Mouse (Mus musculus): ENCODE results near the gene Peli2. TPM values are rescaled to one million over a fixed set of nuclear protein-coding genes. Genes with fewer than 3 reads are reported as not detected.
"Not testable (repeated sequence)": the region's sequence is repeated elsewhere in the genome, so short reads cannot be mapped to it uniquely, and the experiment has no call there.

Peli2 gene
- 10 to 100 TPM; 28.0 to 28.5 TPM for total RNA-seq (2021)
- long read RNA-seq, experiment 1, full-length matches to known transcripts, result 6 of 12 reads
- long read RNA-seq, experiment 1, partial matches to known transcripts, result 0 of 12 reads
- long read RNA-seq, experiment 1, other reads (novel, unspliced or antisense), result 6 of 12 reads
- long read RNA-seq, experiment 2, full-length matches to known transcripts, result 5 of 5 reads
- long read RNA-seq, experiment 2, partial matches to known transcripts, result 0 of 5 reads
- long read RNA-seq, experiment 2, other reads (novel, unspliced or antisense), result 0 of 5 reads

DNA sequence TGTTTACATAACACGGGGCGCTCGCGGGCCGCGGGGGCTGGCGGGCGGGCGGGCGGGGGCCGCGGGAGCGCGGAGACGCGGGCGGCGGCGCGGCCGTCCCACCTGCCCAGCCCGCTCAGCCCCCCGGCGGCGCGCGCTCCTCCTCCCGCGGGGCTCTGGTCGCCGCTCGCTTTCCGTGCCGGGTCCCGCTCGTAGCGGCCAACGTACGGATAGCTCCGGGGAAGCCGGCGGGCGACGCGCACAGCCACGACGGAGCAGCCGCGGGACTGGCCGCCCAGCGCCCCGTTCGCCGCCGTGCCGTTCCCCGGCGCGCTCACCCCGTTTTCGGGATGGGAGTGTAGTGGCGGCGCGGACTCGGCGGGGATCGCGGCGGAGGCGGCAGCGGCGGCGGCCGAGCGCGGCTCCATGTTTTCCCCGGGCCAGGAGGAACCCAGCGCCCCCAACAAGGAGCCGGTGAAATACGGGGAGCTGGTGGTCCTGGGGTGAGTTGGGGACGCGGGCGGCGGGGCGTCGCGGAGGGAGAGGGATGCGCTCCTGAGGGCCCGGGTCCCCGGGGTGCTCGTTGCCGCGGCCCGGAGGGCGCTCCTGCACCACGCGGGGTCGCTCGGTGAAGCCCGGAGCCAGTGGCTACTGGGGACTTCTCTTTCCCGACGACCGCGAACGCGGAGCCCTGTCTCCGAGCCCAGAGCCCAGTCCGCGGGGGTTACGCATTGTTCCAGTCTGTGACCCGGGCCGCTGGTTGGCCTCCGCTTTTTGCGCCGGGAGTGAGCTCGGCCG, at the start of gene Peli2:
Gene Peli2 (plus strand): TSS at position 72 of the 777 bp plus-strand sequence.
- DNase-seq, result peak; percentile 78 to 86

DNA sequence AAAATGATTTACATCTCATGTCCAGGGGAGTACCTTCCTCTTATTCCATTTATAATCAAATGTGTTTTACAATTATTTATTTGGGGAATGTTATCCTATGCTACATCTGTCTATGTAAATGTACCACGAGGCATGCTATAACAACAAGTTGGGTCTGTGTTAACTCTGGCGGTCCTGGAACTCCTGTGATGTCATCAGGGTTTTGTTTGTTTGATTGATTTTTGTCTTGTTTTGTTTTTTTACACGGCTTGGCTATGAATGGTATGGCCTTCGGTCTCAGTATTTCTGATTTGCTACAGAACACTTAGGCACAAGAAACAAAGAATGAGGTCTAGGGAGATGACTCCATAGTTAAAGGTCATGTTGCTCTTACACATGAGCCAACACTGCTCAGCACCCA, 48.5 kb upstream of the Peli2 start:
- DNase-seq, result no peak

DNA sequence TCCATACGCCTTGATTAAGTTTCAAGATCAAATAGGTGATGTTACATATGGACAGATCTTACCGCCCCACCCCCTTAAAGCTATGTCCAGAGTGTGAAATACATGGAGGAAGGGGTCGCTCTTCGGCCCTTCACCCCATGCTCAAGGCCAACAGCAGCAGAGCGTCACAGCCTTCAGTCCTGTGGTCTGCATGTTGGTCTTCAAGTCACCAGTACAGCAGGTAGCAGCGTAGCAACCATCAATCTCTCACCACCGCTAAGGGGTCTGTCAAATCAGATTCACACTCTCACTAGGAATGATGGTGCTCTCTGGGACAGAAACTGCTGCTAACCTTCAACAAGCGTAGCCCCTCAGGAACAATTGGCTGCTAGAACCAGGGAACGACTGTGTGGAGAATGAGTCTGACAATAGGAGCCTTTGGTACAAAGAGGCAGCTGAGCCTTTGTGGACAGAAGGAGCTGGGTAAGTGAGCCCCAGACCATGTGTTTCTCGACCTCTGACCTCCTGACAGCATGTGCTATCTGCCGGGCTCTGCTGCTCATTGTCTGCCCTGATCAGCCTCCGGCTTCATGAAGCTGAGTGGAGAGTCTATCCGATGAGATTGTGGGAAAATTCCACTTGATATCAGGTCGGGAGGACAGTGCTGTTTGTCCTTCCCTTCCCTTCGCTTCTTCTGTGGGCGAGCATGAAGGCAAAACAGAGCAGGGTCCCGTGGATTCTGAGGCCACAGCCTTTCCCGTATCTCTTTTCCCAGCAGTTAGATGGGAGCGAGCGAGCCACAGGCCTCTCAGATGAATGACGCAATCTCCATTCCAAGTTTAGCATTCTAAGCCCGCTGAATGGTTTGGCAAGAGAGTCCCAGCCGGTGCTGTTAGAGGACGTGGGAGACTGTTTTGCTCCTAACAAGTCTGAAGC, 47.1 kb upstream of the Peli2 start:
- peak in 1 of 2 experiments; percentile 3 for DNase-seq

DNA sequence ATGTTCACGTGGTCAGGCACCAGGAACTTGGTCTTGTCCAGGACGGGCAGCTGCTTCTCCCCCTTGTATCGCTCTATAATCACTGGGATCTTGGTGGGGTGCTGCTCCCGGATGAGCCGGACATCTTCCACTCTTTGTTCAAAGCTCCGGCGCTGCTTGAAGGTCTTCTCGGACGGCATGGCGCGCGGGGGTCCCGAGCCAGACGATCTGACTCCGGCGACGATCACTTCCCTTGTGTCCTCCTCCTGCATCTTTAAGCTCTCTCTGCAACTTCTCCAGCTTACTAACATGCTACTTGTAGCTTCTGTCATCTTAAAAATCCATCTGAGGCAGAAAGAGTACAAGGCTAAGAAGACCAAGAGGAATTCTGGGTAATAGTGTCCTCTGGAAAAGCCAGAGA, 41.0 kb upstream of the Peli2 start:
- DNase-seq, result not testable (repeated sequence)

DNA sequence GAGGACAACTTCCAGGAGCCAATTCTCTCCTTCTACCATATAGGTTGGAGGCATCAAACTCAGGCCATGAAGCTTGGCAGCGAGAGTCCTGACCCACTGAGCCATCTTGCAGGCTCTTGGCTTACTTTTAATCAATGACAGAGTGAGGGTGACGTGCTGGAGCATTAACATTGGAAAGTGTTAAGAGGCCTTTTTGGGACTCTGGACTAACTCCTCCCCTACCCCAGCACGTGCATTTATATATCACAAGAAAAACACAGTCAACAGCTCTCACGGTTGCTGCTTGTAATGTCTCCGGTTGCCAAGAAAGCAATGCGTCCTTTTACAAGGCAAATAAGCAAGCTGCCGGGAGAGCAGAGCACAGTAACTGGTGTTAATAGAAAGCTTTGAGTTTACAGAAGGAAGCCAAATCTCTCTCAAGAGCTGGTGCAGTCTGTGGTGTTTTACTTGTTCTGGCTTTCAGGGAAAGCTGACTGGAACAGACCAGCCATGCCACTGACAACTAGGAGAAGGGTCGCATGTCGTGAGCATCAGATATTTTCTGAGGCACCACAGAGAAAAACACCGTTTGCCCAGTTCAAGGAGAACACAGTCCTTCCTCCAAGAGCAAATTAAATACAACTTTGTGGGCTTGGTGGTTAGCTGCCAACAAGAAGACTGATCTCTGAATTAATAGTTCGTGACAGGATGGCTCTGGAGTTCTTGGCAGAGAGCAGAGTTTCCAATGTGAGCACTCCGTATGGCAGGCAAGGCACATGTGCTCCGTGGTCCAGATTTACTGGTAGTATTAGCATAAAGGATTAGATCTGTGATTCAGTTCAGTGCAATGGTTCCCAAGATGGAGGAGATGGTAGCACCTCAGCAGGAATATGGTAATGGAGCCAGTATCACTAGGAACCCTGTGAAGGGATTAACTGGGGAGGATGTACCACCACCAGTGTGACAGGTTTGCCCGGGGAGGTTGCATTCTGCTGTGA, 36.5 kb upstream of the Peli2 start:
- DNase-seq, result no peak

DNA sequence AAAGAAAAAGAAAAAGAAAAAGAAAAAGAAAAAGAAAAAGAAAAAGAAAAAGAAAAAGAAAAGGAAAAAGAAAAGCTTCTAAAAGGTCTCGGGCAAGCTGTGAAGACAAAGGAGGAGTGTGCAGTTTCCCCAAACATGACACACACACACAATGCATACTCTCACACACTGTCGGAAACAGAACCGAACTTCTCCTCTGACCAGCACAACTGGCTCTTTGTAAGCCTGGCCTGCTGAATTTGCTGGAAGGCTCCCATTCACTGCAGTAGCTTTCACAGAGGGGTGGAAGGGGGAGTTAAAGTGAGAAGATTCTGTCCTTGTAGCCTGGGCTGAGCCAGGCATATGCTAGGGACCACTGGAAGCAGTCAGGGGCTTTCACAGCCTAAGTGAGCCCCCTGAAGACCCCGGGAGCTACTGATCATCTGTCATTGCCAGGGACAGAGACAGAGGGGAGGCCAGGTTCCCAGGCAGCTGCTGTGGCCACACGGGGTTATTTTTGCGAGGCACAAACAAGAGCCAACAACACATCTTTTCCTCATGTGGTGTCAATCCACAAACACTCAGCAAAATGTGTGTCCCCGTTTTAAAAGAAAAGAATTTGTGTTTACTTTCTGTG, 33.8 kb upstream of the Peli2 start:
- DNase-seq, result no peak

DNA sequence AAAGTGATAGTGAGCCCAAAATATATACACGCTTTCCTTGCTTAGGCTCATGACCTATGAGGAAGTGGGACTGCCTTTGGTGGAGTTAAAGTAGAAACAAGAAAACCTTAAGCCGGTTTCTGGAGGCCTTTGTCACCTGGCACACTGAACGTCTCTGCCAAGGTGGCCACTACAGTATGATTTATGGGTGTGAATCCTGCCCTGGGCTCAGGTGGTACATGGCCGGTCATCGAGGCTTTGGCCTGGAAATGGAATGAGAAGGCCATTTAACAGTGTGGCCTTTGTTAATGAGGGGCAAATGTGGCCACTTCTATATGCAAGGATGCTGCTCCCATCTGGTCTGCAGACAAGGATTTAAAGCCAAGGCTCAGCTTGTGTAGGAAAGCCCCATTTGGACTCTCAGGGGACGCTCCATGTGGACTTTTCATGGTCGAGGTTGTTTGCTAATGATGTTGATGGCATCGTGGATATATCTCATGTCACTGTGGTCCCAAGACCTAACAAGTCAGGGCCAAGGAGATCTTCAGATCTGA, 33.3 kb upstream of the Peli2 start:
- no peak for DNase-seq

DNA sequence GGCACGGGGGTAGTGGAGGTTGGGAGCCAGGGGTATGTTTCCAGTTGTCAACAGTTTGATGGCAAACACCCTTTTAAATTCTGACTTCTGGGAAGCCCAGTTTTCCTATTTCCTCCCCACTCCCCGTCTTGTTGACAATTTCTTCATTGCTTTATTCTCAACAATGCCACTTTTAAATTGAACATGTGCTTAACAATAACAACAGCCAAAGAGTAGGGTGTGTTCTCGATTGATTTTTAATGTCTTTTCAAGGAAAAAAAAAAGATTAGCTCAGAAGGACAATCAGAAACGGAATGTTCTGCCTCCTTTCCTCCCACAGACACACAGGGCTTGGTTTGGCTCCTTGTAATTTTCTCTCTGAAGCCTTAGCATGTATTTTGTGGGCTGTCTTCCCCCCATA, 30.2 kb upstream of the Peli2 start:
- no peak for DNase-seq

DNA sequence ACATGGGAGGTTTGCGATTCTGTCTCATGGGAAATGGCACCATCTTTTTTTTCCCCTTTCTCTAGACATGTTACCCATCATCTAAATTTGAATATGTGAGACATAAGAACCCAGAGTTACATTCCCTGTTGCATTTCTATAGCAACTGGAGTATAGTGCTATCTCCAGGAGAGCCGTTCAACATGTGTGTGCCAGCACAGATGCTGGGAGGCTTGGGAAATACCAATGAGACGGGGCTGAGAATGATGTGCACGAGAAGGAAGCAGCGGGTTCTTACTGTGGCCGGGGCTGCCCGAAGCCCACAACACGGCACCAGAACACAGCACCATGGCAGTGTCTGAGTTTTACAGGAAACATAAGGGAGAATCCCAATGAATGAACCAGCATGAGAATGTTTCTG, 29.5 kb upstream of the Peli2 start:
- no peak for DNase-seq

DNA sequence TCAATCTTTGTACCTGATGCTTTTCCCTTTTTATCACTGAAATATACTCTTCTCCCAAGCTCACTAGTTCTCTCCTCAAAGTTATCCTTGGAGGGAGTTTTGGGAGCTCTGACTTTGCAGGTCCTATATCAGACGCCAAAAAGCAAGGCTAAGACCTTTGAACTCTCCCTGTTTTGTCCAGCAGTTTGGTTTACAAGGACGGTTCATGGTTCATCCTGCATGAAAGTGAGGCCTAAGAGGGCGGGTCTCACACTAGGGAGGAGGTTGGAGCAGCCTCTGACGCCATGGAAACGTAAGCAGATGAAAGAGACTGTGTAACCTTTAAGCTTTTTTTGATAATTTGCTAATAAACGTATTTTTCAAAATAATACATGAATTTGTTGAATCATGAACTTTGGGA, 22.4 kb upstream of the Peli2 start:
- DNase-seq, result no peak

DNA sequence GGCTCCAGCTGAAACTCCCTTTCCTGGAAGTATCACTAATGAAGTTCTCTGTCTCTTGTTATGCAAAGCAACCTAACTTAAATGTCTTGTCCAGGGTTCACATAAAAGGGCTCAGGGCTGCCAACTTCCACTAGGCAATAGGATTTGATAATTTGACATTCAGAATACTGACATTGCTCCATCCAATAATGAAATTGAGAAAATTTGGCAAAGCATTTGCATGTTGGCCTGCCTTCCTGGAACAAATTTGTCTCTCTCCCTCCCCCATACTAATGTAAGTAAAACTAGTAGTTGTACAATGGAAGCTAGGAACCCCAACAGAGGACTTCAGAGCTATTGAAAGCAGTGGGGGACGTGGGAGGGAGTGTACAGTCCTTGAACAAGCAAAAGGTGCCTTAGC, 21.3 kb upstream of the Peli2 start:
- DNase-seq, result no peak

DNA sequence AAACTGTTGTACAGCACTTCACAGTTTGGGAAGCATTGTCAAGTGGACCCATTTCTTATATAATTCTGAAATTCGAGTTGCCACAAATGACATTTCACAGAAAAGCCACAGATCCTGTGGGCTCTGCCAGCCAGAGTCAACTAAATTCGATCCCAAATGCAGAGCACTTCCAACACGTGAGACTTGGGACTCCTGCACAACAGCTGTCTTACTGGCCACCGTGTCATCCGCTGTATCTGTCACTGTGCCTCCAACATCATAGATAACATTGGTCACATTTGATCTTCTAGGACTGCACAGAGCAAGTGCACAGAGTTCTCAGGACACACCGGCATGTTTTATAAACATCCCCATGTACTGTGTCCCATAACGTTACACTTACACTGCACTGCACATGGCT, 14.2 kb upstream of the Peli2 start:
- DNase-seq, result no peak

DNA sequence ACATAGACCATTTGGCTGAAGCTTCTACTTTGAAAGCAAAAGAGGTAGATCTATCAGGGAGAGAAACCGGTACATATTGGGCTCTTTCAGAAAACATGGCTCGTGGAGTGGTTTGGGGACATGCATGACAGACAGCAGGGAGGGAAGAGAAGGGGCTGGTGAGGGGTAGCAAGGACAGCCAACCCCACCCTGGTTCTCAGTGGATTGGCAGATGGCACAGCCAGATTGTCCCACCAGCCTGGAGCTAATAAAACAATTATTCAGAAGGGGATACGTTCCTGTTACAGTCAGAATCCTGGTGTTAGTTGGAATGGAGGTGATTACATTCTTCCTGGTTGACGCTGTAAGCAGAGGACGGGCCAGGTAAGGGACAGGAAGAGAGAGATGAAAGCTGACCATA, 2.6 kb upstream of the Peli2 start:
- no peak for DNase-seq

DNA sequence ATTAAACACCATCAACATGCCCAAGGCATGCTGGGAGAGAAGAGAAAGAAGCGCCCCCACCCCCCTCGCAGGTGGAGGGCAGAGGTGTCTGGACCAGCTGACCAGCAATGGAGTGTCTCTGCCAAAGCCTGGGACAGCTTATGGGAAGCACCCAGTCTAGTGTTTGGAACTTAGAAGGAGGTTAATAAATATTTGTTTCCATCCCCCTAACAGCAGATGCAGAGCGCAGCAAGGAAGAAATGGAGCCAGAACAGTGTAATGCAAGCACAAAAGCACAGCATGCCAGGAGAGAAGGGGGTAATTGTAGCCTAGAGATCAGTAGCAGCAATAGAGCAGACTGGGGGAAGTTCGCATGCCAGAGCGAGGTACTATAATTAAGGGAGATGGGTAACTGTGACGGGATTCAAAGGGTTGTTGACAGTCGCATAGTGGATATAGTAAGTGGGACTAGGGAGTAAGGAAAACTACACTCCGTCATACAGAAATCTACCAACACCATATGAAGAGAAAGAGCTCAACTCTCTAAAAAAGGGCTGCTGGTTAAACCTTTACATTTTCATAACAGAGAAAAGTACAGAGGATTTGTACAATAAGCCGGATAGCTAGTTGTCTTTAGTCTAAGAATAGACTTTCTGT, 1.5 kb upstream of the Peli2 start:
- no peak for DNase-seq

DNA sequence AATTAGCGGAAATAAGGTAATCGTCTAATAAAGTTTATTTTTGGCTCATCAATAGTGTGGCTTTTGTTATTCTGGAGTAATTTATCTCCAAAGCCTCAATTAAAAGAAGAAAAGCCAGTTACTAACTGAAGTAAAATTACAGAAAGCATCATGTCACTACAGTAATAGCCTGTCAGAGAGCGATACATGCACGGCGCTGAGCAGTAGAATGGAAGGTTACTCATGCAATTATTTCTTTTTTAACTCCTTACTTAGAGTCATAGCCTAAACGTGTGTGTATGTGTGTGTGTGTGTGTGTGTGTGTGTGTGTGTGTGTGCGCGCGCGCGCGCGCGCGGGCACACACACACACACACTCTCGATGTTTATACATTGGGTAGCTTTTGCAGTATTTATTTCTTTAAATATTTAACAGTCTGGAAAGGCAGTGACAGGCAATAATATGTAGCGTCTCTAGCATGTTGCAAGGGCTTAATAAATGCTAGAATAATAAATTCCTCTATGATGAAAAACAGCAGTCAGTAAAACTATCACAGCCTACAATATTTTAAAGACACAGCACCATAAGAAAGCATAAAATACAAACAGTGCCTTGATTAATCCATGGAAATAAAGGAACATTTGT, 864 bp upstream of the Peli2 start:
- no peak for DNase-seq

DNA sequence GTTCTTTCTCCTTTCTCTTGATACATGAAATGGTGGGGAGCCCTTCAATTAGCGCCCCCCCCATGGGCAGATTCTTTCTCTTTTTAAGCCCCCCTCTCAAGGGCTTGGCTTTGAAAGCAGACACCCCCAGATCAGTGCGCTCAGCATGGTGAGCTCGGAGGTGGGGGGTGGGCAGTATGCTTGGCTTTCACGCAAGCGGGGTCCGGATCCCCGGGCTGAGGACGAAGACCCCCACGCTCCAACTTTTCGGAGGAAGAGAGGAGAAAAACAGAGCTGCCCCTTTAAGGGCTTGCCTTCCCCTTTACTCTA, 226 bp upstream of the Peli2 start:
- no peak for DNase-seq

DNA sequence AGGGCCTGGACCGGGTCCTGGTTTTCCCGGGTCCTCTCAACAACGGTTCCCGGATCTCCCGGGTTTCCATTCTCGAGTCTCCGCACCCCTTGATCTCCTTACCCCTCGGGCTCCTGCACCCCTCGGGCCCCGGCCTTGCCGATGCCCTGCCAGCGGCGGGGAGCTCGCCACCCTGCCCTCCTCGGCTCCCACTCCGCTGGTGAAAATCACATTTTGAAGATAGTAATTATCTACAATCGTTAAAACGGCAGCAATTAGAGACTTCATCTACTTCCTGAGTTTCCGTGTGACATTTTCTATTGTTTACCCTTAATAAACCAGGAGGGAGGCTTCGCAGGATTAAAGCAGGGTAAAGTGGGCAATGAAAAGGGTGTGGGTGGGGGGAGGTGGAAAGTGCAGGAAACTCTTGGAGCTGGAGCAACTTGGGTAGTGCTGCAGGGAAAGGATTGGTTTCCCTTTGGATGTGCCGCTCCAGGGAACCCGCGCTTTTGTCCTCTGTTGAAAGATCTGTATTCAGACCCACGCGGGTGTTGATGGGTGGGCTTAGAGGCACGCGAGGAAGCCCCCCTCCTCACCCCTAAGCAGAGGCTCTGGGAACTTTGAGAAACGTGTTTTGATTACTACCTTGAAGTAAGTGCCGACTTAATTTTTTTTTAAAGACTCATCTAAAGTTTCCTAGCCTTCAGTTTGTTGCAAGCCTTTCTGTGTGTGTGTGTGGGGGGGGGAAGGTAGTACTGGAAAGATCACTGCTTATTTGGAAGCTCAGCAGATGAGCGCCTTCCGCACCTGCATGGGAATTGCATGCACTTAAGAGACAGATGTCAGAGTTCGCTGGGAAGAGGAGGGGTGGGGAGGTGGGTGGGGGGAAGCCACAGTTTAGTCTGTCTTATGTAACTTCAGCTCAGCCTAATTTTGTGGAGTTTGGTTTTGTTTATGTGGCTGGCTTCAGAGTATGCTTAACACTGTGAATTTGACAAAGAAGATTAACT, 1.2 kb downstream of the Peli2 start:
- DNase-seq, result peak in 1 of 2 experiments; percentile 48

DNA sequence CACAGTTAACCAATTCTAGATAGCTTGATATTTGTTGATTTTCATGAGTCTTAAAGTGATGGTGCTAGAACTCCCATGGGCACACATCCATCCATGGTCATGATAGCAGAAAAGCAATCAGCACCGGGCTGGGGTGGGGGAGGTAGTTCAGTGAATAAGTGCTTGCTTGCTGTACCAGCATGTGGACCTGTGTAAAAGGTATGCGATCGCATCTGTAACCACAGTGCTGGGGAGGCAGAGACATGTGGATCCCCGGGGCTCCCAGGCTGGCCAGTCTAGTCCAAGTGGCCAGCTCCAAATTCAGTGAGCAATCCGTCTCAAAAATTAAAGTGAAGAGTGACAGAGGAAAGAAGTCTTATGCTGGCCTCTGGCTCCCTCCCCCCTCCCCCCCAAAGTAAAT, 3.4 kb downstream of the Peli2 start:
- no peak for DNase-seq

DNA sequence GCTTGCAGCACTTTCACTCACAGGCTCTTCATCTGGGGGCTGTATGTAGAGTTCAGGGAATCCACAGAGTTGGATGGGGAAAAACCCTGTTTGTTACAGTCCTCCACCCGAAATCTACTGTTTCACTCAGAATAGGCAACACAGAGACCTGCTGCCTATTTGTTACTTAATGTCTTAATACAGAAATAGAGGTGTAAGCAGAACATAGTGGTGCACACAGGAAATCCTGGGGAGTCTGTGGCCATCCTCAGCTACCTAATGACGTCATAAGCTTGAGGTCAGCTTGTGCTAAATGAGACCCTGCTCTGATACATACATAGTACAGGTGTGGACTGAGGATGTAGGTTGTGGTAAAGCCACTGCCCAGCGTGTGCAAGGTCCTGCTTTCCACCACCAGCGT, 4.2 kb downstream of the Peli2 start:
- no peak for DNase-seq

Measured in adrenal gland, postnatal 36 days (tissue).